Mouse (Mus musculus) heart, postnatal 0 days (tissue): ENCODE data around the gene Ksr1. TPM values are rescaled to one million over a fixed set of nuclear protein-coding genes. Genes with fewer than 3 reads are reported as not detected.

Experiments used
- ATAC-seq: fragments of 200-750 bp; cut with Nextera tagmentation; 2 replicates; pipeline ENCODE4 v1.8.0; 2017; ENCODE audit warnings: low read depth, moderate number of reproducible peaks, moderate library complexity; ENCODE audit not compliant: insufficient read depth
- DNase-seq: peaks from one replicate; pipeline ENCODE4 v3.0.0-alpha.2; 2016; ENCODE audit warnings: low spot score
- H3K27ac ChIP-seq: fragments of 300-500 bp; sonication (generic); 2 replicates; pipeline ENCODE4 v1.5.1; 2014; ENCODE audit warnings: low read depth, mild to moderate bottlenecking
- H3K27me3 ChIP-seq: fragments of 300-500 bp; sonication (generic); 2 replicates; pipeline ENCODE4 v1.6.1; 2014; ENCODE audit warnings: low read length, mixed read lengths; ENCODE audit not compliant: control insufficient read depth, insufficient read depth
- H3K36me3 ChIP-seq: fragments of 300-500 bp; sonication (generic); replicated peaks from 2 replicates; pipeline ENCODE4 v1.6.1; 2014; ENCODE audit warnings: low read length, mixed read lengths; ENCODE audit not compliant: control insufficient read depth, insufficient read depth
- H3K4me1 ChIP-seq: fragments of 300-500 bp; sonication (generic); 2 replicates; pipeline ENCODE4 v1.6.1; 2014; ENCODE audit warnings: antibody characterized with exemption; ENCODE audit not compliant: control insufficient read depth, insufficient read depth
- H3K4me2 ChIP-seq: fragments of 300-500 bp; sonication (generic); 2 replicates; pipeline ENCODE4 v1.6.1; 2014; ENCODE audit warnings: low read depth, mild to moderate bottlenecking, low read length, moderate library complexity
- H3K4me3 ChIP-seq: fragments of 300-500 bp; sonication (generic); 2 replicates; pipeline ENCODE4 v1.5.1; 2014; ENCODE audit warnings: low read depth, low read length
- H3K9ac ChIP-seq: fragments of 300-500 bp; sonication (generic); replicated peaks from 2 replicates; pipeline ENCODE4 v1.6.1; 2014; ENCODE audit warnings: low read depth, low read length, mixed read lengths
- H3K9me3 ChIP-seq: fragments of 300-500 bp; sonication (generic); replicated peaks from 2 replicates; pipeline ENCODE4 v1.6.1; 2016; ENCODE audit warnings: low read length; ENCODE audit not compliant: control insufficient read depth
- CTCF ChIP-seq: IDR thresholded peaks from 2 replicates; pipeline ENCODE4 v1.5.1; 2016; ENCODE audit warnings: antibody characterized with exemption, control low read depth, low read depth
- EP300 ChIP-seq: IDR thresholded peaks from 2 replicates; pipeline ENCODE4 v1.6.1; 2016; ENCODE audit warnings: antibody characterized with exemption, low read depth
- WGBS: fragments of 180-500 bp; shearing (Covaris S2); extraction: QIAGEN DNeasy Blood & Tissue Kit; methylation state at CpG from one replicate; pipeline ENCODE4 v1.1.7; 2014; 5-methylcytosine and 5-hydroxymethylcytosine counted together
- polyA plus RNA-seq: library from polyadenylated mRNA; unstranded; fragments of >200 nt; fragmentation: Nextera tagmentation; extraction: Ambion mirVana; gene quantifications from 2 replicates; pipeline ENCODE4 v1.2.1, GENCODE M21; 2015
- total RNA-seq: library from RNA; depleted of rRNA; stranded (reverse); fragments of >200 nt; gene quantifications from 2 replicates; pipeline ENCODE4 v1.2.3, GENCODE M21; 2014; ENCODE audit warnings: low replicate concordance

The Ksr1 gene
- total and polyA plus RNA-seq, 2 experiments from 2014 or later = 1.5 to 15.2 TPM

- H3K4me1 ChIP-seq = no peaks in the 10 kb centered on the region
- H3K27me3 ChIP-seq = no peaks in the 10 kb centered on the region
- H3K9me3 ChIP-seq = no peaks in the 10 kb centered on the region
- H3K27ac ChIP-seq = no peak overlapping the region
- TF ChIP-seq CTCF (no peak), EP300 (no peak)
- H3K9ac ChIP-seq = no peak overlapping the region
- H3K36me3 ChIP-seq = peaks cover 10% of the 10 kb centered on the region; the same call in 1 of the 2 replicates
- H3K4me2 ChIP-seq = no peak overlapping the region
- no peak overlapping the region for H3K4me3 ChIP-seq
- 79% methylated on average over 8 of the region's 8 CpGs for WGBS
- DNase-seq (no peak), ATAC-seq (no peak)
These were observed 169.3 kb downstream of the Ksr1 start for GRCm38 (mm10) chr11:78976731-78977510.

- H3K4me2 ChIP-seq = no peak overlapping the region
- H3K4me3 ChIP-seq = no peak overlapping the region
- WGBS = 60% methylated on average over 17 of the region's 17 CpGs
- no peaks in the 10 kb centered on the region for H3K27me3 ChIP-seq
- TF ChIP-seq EP300 (no peak), CTCF (no peak)
- H3K9ac ChIP-seq = no peak overlapping the region
- no peaks in the 10 kb centered on the region for H3K9me3 ChIP-seq
- peaks cover 32% of the 10 kb centered on the region; the same call in 1 of the 2 replicates for H3K36me3 ChIP-seq
- ATAC-seq (peak; percentile 75), DNase-seq (peak; percentile 47)
- H3K4me1 ChIP-seq = no peaks in the 10 kb centered on the region
- peak overlapping the region; percentile 26; the same call in 1 of the 2 replicates for H3K27ac ChIP-seq
These were observed 172.6 kb downstream of the Ksr1 start for GRCm38 (mm10) chr11:78973381-78974150.

- no peak for TF ChIP-seq CTCF
- TF ChIP-seq EP300 = no peak
- peak overlapping the region; percentile 26; the same call in 1 of the 2 replicates for H3K27ac ChIP-seq
- H3K4me1 ChIP-seq = no peaks in the 10 kb centered on the region
- no peak overlapping the region for H3K4me3 ChIP-seq
- no peaks in the 10 kb centered on the region for H3K9me3 ChIP-seq
- WGBS = 61% methylated on average over 8 of the region's 8 CpGs
- H3K27me3 ChIP-seq = no peaks in the 10 kb centered on the region
- H3K36me3 ChIP-seq = peaks cover 32% of the 10 kb centered on the region; the same call in 1 of the 2 replicates
- no peak overlapping the region for H3K9ac ChIP-seq
- no peak for ATAC-seq
- no peak for DNase-seq
- H3K4me2 ChIP-seq = no peak overlapping the region
These were observed 173.3 kb downstream of the Ksr1 start for GRCm38 (mm10) chr11:78972811-78973351.

- TF ChIP-seq CTCF = no peak
- TF ChIP-seq EP300 = no peak
- H3K27ac ChIP-seq = no peak overlapping the region; the same call in 1 of the 2 replicates
- WGBS = 63% methylated on average over 6 of the region's 6 CpGs
- no peaks in the 10 kb centered on the region for H3K4me1 ChIP-seq
- H3K27me3 ChIP-seq = no peaks in the 10 kb centered on the region
- no peak overlapping the region for H3K4me2 ChIP-seq
- no peak overlapping the region for H3K9ac ChIP-seq
- ATAC-seq (no peak), DNase-seq (no peak)
- no peak overlapping the region for H3K4me3 ChIP-seq
- no peaks in the 10 kb centered on the region for H3K9me3 ChIP-seq
- peaks cover 32% of the 10 kb centered on the region; the same call in 1 of the 2 replicates for H3K36me3 ChIP-seq
These were observed 173.9 kb downstream of the Ksr1 start for GRCm38 (mm10) chr11:78972328-78972727.

- DNase-seq (no peak), ATAC-seq (no peak)
- TF ChIP-seq EP300 (no peak), CTCF (no peak)
- Histone ChIP-seq H3K27me3 (peaks cover 3% of the 10 kb centered on the region; the same call in 1 of the 2 replicates), H3K36me3 (peaks cover 36% of the 10 kb centered on the region; the same call in 1 of the 2 replicates), H3K9ac (no peak overlapping the region), H3K4me2 (no peak overlapping the region), H3K9me3 (no peaks in the 10 kb centered on the region), H3K27ac (no peak overlapping the region), H3K4me3 (no peak overlapping the region), H3K4me1 (no peaks in the 10 kb centered on the region)
- WGBS = 93% methylated on average over 3 of the region's 3 CpGs
These were observed 174.5 kb downstream of the Ksr1 start for GRCm38 (mm10) chr11:78971746-78972145.
